Mouse (Mus musculus): ENCODE results near the gene Casq2. TPM values are rescaled to one million over a fixed set of nuclear protein-coding genes. Genes with fewer than 3 reads are reported as not detected.

The Casq2 gene
- polyA plus RNA-seq, 1 experiment, result not detected

GRCm38 (mm10) chr3:102127114-102127513 lies 40.9 kb downstream of the Casq2 start:
- Histone ChIP-seq H3K27ac (ENCODE audit: insufficient read depth, low read depth, low read length) (no peak overlapping the region), H3K4me3 (ENCODE audit: insufficient read depth, low read length) (no peak overlapping the region), H3K4me1 (ENCODE audit: control insufficient read depth, insufficient read depth, low read length) (no peaks in the 10 kb centered on the region)
- no peak for TF ChIP-seq CTCF (IDR thresholded peaks at IDR 0.05; ENCODE audit: low read depth, low read length)
- no peak for TF ChIP-seq POLR2A (IDR thresholded peaks at IDR 0.05; ENCODE audit: borderline replicate concordance, low read depth, low read length)

GRCm38 (mm10) chr3:102128242-102128641 lies 42.0 kb downstream of the Casq2 start:
- Histone ChIP-seq H3K4me1 (ENCODE audit: control insufficient read depth, insufficient read depth, low read length) (no peaks in the 10 kb centered on the region), H3K27ac (ENCODE audit: insufficient read depth, low read depth, low read length) (no peak overlapping the region), H3K4me3 (ENCODE audit: insufficient read depth, low read length) (no peak overlapping the region)
- TF ChIP-seq POLR2A (IDR thresholded peaks at IDR 0.05; ENCODE audit: borderline replicate concordance, low read depth, low read length) (no peak), CTCF (IDR thresholded peaks at IDR 0.05; ENCODE audit: low read depth, low read length) (no peak)

GRCm38 (mm10) chr3:102130478-102130877 lies 44.3 kb downstream of the Casq2 start:
- Histone ChIP-seq H3K4me3 (ENCODE audit: insufficient read depth, low read length) (no peak overlapping the region), H3K4me1 (ENCODE audit: control insufficient read depth, insufficient read depth, low read length) (no peaks in the 10 kb centered on the region), H3K27ac (ENCODE audit: insufficient read depth, low read depth, low read length) (no peak overlapping the region)
- no peak for TF ChIP-seq POLR2A (IDR thresholded peaks at IDR 0.05; ENCODE audit: borderline replicate concordance, low read depth, low read length)
- no peak for TF ChIP-seq CTCF (IDR thresholded peaks at IDR 0.05; ENCODE audit: low read depth, low read length)

- H3K4me1 ChIP-seq (ENCODE audit: control insufficient read depth, insufficient read depth, low read length), result no peaks in the 10 kb centered on the region
- TF ChIP-seq POLR2A (IDR thresholded peaks at IDR 0.05; ENCODE audit: borderline replicate concordance, low read depth, low read length), result no peak
- TF ChIP-seq CTCF (IDR thresholded peaks at IDR 0.05; ENCODE audit: low read depth, low read length), result no peak
- H3K4me3 ChIP-seq (ENCODE audit: insufficient read depth, low read length), result no peak overlapping the region
- H3K27ac ChIP-seq (ENCODE audit: insufficient read depth, low read depth, low read length), result no peak overlapping the region
Observed at GRCm38 (mm10) chr3:102131627-102132324, 45.6 kb downstream of the Casq2 start.

GRCm38 (mm10) chr3:102135389-102136113 lies 49.3 kb downstream of the Casq2 start:
- no peak overlapping the region for H3K4me3 ChIP-seq (ENCODE audit: insufficient read depth, low read length)
- TF ChIP-seq POLR2A (IDR thresholded peaks at IDR 0.05; ENCODE audit: borderline replicate concordance, low read depth, low read length) (no peak), CTCF (IDR thresholded peaks at IDR 0.05; ENCODE audit: low read depth, low read length) (no peak)
- no peaks in the 10 kb centered on the region for H3K4me1 ChIP-seq (ENCODE audit: control insufficient read depth, insufficient read depth, low read length)
- no peak overlapping the region for H3K27ac ChIP-seq (ENCODE audit: insufficient read depth, low read depth, low read length)

GRCm38 (mm10) chr3:102137158-102137557 lies 50.9 kb downstream of the Casq2 start:
- no peaks in the 10 kb centered on the region for H3K4me1 ChIP-seq (ENCODE audit: control insufficient read depth, insufficient read depth, low read length)
- H3K27ac ChIP-seq (ENCODE audit: insufficient read depth, low read depth, low read length), result no peak overlapping the region
- no peak overlapping the region for H3K4me3 ChIP-seq (ENCODE audit: insufficient read depth, low read length)
- TF ChIP-seq POLR2A (IDR thresholded peaks at IDR 0.05; ENCODE audit: borderline replicate concordance, low read depth, low read length) (no peak), CTCF (IDR thresholded peaks at IDR 0.05; ENCODE audit: low read depth, low read length) (no peak)

- TF ChIP-seq POLR2A (IDR thresholded peaks at IDR 0.05; ENCODE audit: borderline replicate concordance, low read depth, low read length), result no peak
- TF ChIP-seq CTCF (IDR thresholded peaks at IDR 0.05; ENCODE audit: low read depth, low read length), result no peak
Observed at GRCm38 (mm10) chr3:102138899-102139298, 52.7 kb downstream of the Casq2 start.

GRCm38 (mm10) chr3:102140606-102141005 lies 54.4 kb downstream of the Casq2 start:
- Histone ChIP-seq H3K27ac (ENCODE audit: insufficient read depth, low read depth, low read length) (no peak overlapping the region), H3K4me3 (ENCODE audit: insufficient read depth, low read length) (no peak overlapping the region), H3K4me1 (ENCODE audit: control insufficient read depth, insufficient read depth, low read length) (no peaks in the 10 kb centered on the region)
- TF ChIP-seq CTCF (IDR thresholded peaks at IDR 0.05; ENCODE audit: low read depth, low read length) (no peak), POLR2A (IDR thresholded peaks at IDR 0.05; ENCODE audit: borderline replicate concordance, low read depth, low read length) (no peak)

More at GRCm38 (mm10) chr3:102138899-102139298, 52.7 kb downstream of the Casq2 start:
- no peak overlapping the region for H3K4me3 ChIP-seq (ENCODE audit: insufficient read depth, low read length)
- no peaks in the 10 kb centered on the region for H3K4me1 ChIP-seq (ENCODE audit: control insufficient read depth, insufficient read depth, low read length)
- H3K27ac ChIP-seq (ENCODE audit: insufficient read depth, low read depth, low read length), result no peak overlapping the region

- no peak for TF ChIP-seq POLR2A (IDR thresholded peaks at IDR 0.05; ENCODE audit: borderline replicate concordance, low read depth, low read length)
- TF ChIP-seq CTCF (IDR thresholded peaks at IDR 0.05; ENCODE audit: low read depth, low read length), result no peak
- no peak overlapping the region for H3K27ac ChIP-seq (ENCODE audit: insufficient read depth, low read depth, low read length)
- no peaks in the 10 kb centered on the region for H3K4me1 ChIP-seq (ENCODE audit: control insufficient read depth, insufficient read depth, low read length)
- no peak overlapping the region for H3K4me3 ChIP-seq (ENCODE audit: insufficient read depth, low read length)
Observed at GRCm38 (mm10) chr3:102141451-102141850, 55.2 kb downstream of the Casq2 start.

- H3K4me1 ChIP-seq (ENCODE audit: control insufficient read depth, insufficient read depth, low read length), result no peaks in the 10 kb centered on the region
- no peak overlapping the region for H3K27ac ChIP-seq (ENCODE audit: insufficient read depth, low read depth, low read length)
- TF ChIP-seq POLR2A (IDR thresholded peaks at IDR 0.05; ENCODE audit: borderline replicate concordance, low read depth, low read length), result no peak
- TF ChIP-seq CTCF (IDR thresholded peaks at IDR 0.05; ENCODE audit: low read depth, low read length), result no peak
- no peak overlapping the region for H3K4me3 ChIP-seq (ENCODE audit: insufficient read depth, low read length)
Observed at GRCm38 (mm10) chr3:102141893-102142292, 55.7 kb downstream of the Casq2 start.

All from bone marrow macrophage, adult 2 months (primary cell).